Mouse (Mus musculus): Measurements from ENCODE around the gene Nop58. TPM values are rescaled to one million over a fixed set of nuclear protein-coding genes. Genes with fewer than 3 reads are reported as not detected.
"Not testable (repeated sequence)": the region's sequence is repeated elsewhere in the genome, so short reads cannot be mapped to it uniquely, and the experiment has no call there.

The Nop58 gene
- polyA plus RNA-seq, 1 experiment from 2014 or later = 256 TPM

- H3K27me3 ChIP-seq (replicated peaks; ENCODE audit: control insufficient read depth, insufficient read depth, low read length) = no peaks in the 10 kb centered on the region
- H3K9me3 ChIP-seq (ENCODE audit: control insufficient read depth, low read length) = no peaks in the 10 kb centered on the region
- 0 out of 2 replicates have a peak, but pooled peaks cover 5% of the 10 kb centered on the region for H3K4me1 ChIP-seq (replicated peaks; ENCODE audit: control insufficient read depth, insufficient read depth, low read length)
- H3K27ac ChIP-seq (ENCODE audit: low read depth) = no peak overlapping the region
- no peak overlapping the region for H3K4me3 ChIP-seq (ENCODE audit: low read depth, low read length)
- no peaks in the 10 kb centered on the region for H3K36me3 ChIP-seq (ENCODE audit: control insufficient read depth, insufficient read depth, low read length)
- no peak overlapping the region for H3K9ac ChIP-seq (ENCODE audit: low read length)
- no peak overlapping the region for H3K4me2 ChIP-seq (ENCODE audit: low read length)
- no peak for DNase-seq (ENCODE audit: low spot score)
- 55% methylated on average over 17 of the region's 17 CpGs for WGBS
- ATAC-seq (replicated peaks; ENCODE audit: low FRiP score, low TSS enrichment, low read depth) = no peak
These were observed 55.0 kb downstream of the Nop58 start for GRCm38 (mm10) chr1:59739577-59740354.

- no peak overlapping the region for H3K27ac ChIP-seq (ENCODE audit: low read depth)
- DNase-seq (ENCODE audit: low spot score) (no peak), ATAC-seq (replicated peaks; ENCODE audit: low FRiP score, low TSS enrichment, low read depth) (no peak)
- no peak overlapping the region for H3K4me2 ChIP-seq (ENCODE audit: low read length)
- WGBS = 65% methylated on average over 2 of the region's 2 CpGs
- H3K9me3 ChIP-seq (ENCODE audit: control insufficient read depth, low read length) = no peaks in the 10 kb centered on the region
- H3K4me3 ChIP-seq (ENCODE audit: low read depth, low read length) = no peak overlapping the region
- no peaks in the 10 kb centered on the region for H3K27me3 ChIP-seq (replicated peaks; ENCODE audit: control insufficient read depth, insufficient read depth, low read length)
- H3K4me1 ChIP-seq (replicated peaks; ENCODE audit: control insufficient read depth, insufficient read depth, low read length) = no peaks in the 10 kb centered on the region
- no peak overlapping the region for H3K9ac ChIP-seq (ENCODE audit: low read length)
- H3K36me3 ChIP-seq (ENCODE audit: control insufficient read depth, insufficient read depth, low read length) = no peaks in the 10 kb centered on the region
These were observed 64.3 kb downstream of the Nop58 start for GRCm38 (mm10) chr1:59749047-59749446.

GRCm38 (mm10) chr1:59749724-59750123 lies 65.0 kb downstream of the Nop58 start:
- WGBS = 75% methylated on average over 5 of the region's 5 CpGs

GRCm38 (mm10) chr1:59755298-59755697 lies 70.5 kb downstream of the Nop58 start:
- Histone ChIP-seq H3K4me1 (replicated peaks; ENCODE audit: control insufficient read depth, insufficient read depth, low read length) (no peaks in the 10 kb centered on the region), H3K9me3 (ENCODE audit: control insufficient read depth, low read length) (no peaks in the 10 kb centered on the region), H3K4me3 (ENCODE audit: low read depth, low read length) (no peak overlapping the region), H3K36me3 (ENCODE audit: control insufficient read depth, insufficient read depth, low read length) (no peaks in the 10 kb centered on the region), H3K27ac (ENCODE audit: low read depth) (no peak overlapping the region), H3K9ac (ENCODE audit: low read length) (no peak overlapping the region), H3K27me3 (replicated peaks; ENCODE audit: control insufficient read depth, insufficient read depth, low read length) (no peaks in the 10 kb centered on the region), H3K4me2 (ENCODE audit: low read length) (no peak overlapping the region)
- ATAC-seq (replicated peaks; ENCODE audit: low FRiP score, low TSS enrichment, low read depth) = no peak
- DNase-seq (ENCODE audit: low spot score) = no peak
- WGBS = 73% methylated on average over 1 of the region's 1 CpGs

More at GRCm38 (mm10) chr1:59749724-59750123, 65.0 kb downstream of the Nop58 start:
- H3K9me3 ChIP-seq (ENCODE audit: control insufficient read depth, low read length); H3K4me2 ChIP-seq (ENCODE audit: low read length); H3K9ac ChIP-seq (ENCODE audit: low read length); DNase-seq (ENCODE audit: low spot score); H3K36me3 ChIP-seq (ENCODE audit: control insufficient read depth, insufficient read depth, low read length); H3K27ac ChIP-seq (ENCODE audit: low read depth); H3K4me3 ChIP-seq (ENCODE audit: low read depth, low read length); ATAC-seq (replicated peaks; ENCODE audit: low FRiP score, low TSS enrichment, low read depth); H3K4me1 ChIP-seq (replicated peaks; ENCODE audit: control insufficient read depth, insufficient read depth, low read length); H3K27me3 ChIP-seq (replicated peaks; ENCODE audit: control insufficient read depth, insufficient read depth, low read length): not testable (repeated sequence)

- Histone ChIP-seq H3K36me3 (ENCODE audit: control insufficient read depth, insufficient read depth, low read length) (no peaks in the 10 kb centered on the region), H3K27ac (ENCODE audit: low read depth) (no peak overlapping the region), H3K4me1 (replicated peaks; ENCODE audit: control insufficient read depth, insufficient read depth, low read length) (no peaks in the 10 kb centered on the region), H3K4me3 (ENCODE audit: low read depth, low read length) (no peak overlapping the region), H3K9ac (ENCODE audit: low read length) (no peak overlapping the region), H3K27me3 (replicated peaks; ENCODE audit: control insufficient read depth, insufficient read depth, low read length) (no peaks in the 10 kb centered on the region), H3K4me2 (ENCODE audit: low read length) (no peak overlapping the region), H3K9me3 (ENCODE audit: control insufficient read depth, low read length) (no peaks in the 10 kb centered on the region)
- WGBS = 71% methylated on average over 1 of the region's 1 CpGs
- DNase-seq (ENCODE audit: low spot score) = no peak
- no peak for ATAC-seq (replicated peaks; ENCODE audit: low FRiP score, low TSS enrichment, low read depth)
These were observed 73.6 kb downstream of the Nop58 start for GRCm38 (mm10) chr1:59758325-59758724.

GRCm38 (mm10) chr1:59762208-59762607 lies 77.4 kb downstream of the Nop58 start:
- peak overlapping the region; percentile 85 for H3K4me2 ChIP-seq (ENCODE audit: low read length)
- WGBS = 2% methylated on average over 10 of the region's 10 CpGs
- H3K9ac ChIP-seq (ENCODE audit: low read length) = peak overlapping the region; percentile 97
- peaks cover 6% of the 10 kb centered on the region; the same call in 1 of the 2 replicates for H3K4me1 ChIP-seq (replicated peaks; ENCODE audit: control insufficient read depth, insufficient read depth, low read length)
- H3K9me3 ChIP-seq (ENCODE audit: control insufficient read depth, low read length) = no peaks in the 10 kb centered on the region
- H3K36me3 ChIP-seq (ENCODE audit: control insufficient read depth, insufficient read depth, low read length) = no peaks in the 10 kb centered on the region
- DNase-seq (ENCODE audit: low spot score) (peak; percentile 78), ATAC-seq (replicated peaks; ENCODE audit: low FRiP score, low TSS enrichment, low read depth) (no peak)
- H3K27ac ChIP-seq (ENCODE audit: low read depth) = peak overlapping the region; percentile 100
- no peaks in the 10 kb centered on the region for H3K27me3 ChIP-seq (replicated peaks; ENCODE audit: control insufficient read depth, insufficient read depth, low read length)
- H3K4me3 ChIP-seq (ENCODE audit: low read depth, low read length) = peak overlapping the region; percentile 76

- Histone ChIP-seq H3K27ac (ENCODE audit: low read depth) (peak overlapping the region; percentile 100), H3K27me3 (replicated peaks; ENCODE audit: control insufficient read depth, insufficient read depth, low read length) (no peaks in the 10 kb centered on the region), H3K4me3 (ENCODE audit: low read depth, low read length) (peak overlapping the region; percentile 76), H3K9ac (ENCODE audit: low read length) (peak overlapping the region; percentile 97), H3K36me3 (ENCODE audit: control insufficient read depth, insufficient read depth, low read length) (no peaks in the 10 kb centered on the region), H3K4me2 (ENCODE audit: low read length) (peak overlapping the region; percentile 85), H3K9me3 (ENCODE audit: control insufficient read depth, low read length) (no peaks in the 10 kb centered on the region), H3K4me1 (replicated peaks; ENCODE audit: control insufficient read depth, insufficient read depth, low read length) (peaks cover 6% of the 10 kb centered on the region; the same call in 1 of the 2 replicates)
- DNase-seq (ENCODE audit: low spot score) (peak; percentile 92), ATAC-seq (replicated peaks; ENCODE audit: low FRiP score, low TSS enrichment, low read depth) (peak; percentile 64)
- WGBS = under 1% methylated on average over 44 of the region's 44 CpGs
These were observed 77.9 kb downstream of the Nop58 start for GRCm38 (mm10) chr1:59762651-59763163.

GRCm38 (mm10) chr1:59763164-59763768 lies 78.5 kb downstream of the Nop58 start, which contains the start of gene Bmpr2:
Gene Bmpr2 (plus strand): TSS chr1:59763400.
- peak; percentile 92 for DNase-seq (ENCODE audit: low spot score)
- peak within 1 kb of the TSS; percentile 85 for H3K4me2 ChIP-seq (ENCODE audit: low read length)
- H3K4me1 ChIP-seq (replicated peaks; ENCODE audit: control insufficient read depth, insufficient read depth, low read length) = peaks cover 6% of the 10 kb centered on the region; the same call in 1 of the 2 replicates
- H3K4me3 ChIP-seq (ENCODE audit: low read depth, low read length) = peak within 1 kb of the TSS; percentile 76
- H3K9me3 ChIP-seq (ENCODE audit: control insufficient read depth, low read length) = no peaks in the 10 kb centered on the region
- H3K27me3 ChIP-seq (replicated peaks; ENCODE audit: control insufficient read depth, insufficient read depth, low read length) = no peaks in the 10 kb centered on the region
- ATAC-seq (replicated peaks; ENCODE audit: low FRiP score, low TSS enrichment, low read depth) = peak; percentile 92
- H3K9ac ChIP-seq (ENCODE audit: low read length) = peak within 1 kb of the TSS; percentile 97
- H3K27ac ChIP-seq (ENCODE audit: low read depth) = peak within 1 kb of the TSS; percentile 100
- under 1% methylated on average over 54 of the region's 75 CpGs for WGBS
- H3K36me3 ChIP-seq (ENCODE audit: control insufficient read depth, insufficient read depth, low read length) = no peaks in the 10 kb centered on the region
